Mouse (Mus musculus) mammary gland, adult 2 months (tissue): Measurements from ENCODE around the gene Tns3. TPM values are rescaled to one million over a fixed set of nuclear protein-coding genes. Genes with fewer than 3 reads are reported as not detected.

Experiments used
- polyA plus RNA-seq: library from polyadenylated mRNA; depleted of rRNA; stranded (reverse); fragments of >200 nt; gene quantifications from 2 replicates; pipeline ENCODE4 v1.2.3, GENCODE M21; 2012; ENCODE audit warnings: low replicate concordance; rRNA removed

The Tns3 gene
- 19.6 and 23.5 TPM in 2 replicates for polyA plus RNA-seq

DNA sequence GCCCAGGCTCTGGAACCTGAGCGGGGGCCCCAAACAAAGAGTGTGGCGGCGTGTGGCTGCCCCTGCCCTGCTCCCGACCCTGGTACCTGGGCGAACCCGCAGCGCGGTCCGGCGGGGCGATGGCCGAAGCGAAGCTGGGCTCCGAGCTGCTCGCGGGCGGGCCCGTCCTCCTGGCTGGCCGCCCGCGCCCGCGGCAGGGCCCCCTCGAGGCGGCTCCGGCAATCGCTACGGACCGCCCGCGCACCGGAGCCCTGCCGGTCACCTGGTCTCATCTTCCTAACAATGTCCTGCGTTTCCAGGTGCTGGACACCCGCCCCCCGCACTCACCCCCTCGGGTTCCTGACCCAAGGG is at the start of gene Tns3:
TSS of gene Tns3 (minus strand) at position 143 of the 351 bp plus-strand sequence.

